Mouse (Mus musculus) liver, adult 2 months (tissue): ENCODE measurements at regions not wholly inside any gene's neighbourhood (a gene's known extent, or its start where the extent isn't known, plus 50 kb on each side); places are given as distances from the start of the nearest gene placed in this dataset.

ENCODE experiments used
- DNase-seq: peaks from one replicate; pipeline ENCODE4 v3.0.0-alpha.2; 2011; ENCODE audit warnings: low read depth, low spot score; ENCODE audit errors: extremely low read depth
- H3K27ac ChIP-seq: fragments of 200-500 bp; replicated peaks from 2 replicates; pipeline ENCODE4 v1.5.1; 2012; ENCODE audit warnings: low read depth, mild to moderate bottlenecking, control low read depth, inconsistent platforms, low read length; ENCODE audit not compliant: insufficient read depth
- H3K27me3 ChIP-seq: fragments of 200-500 bp; 2 replicates; pipeline ENCODE4 v1.6.1; 2012; ENCODE audit warnings: mild to moderate bottlenecking, moderate library complexity, low read length, inconsistent platforms; ENCODE audit not compliant: control insufficient read depth, insufficient read depth
- H3K36me3 ChIP-seq: fragments of 200-500 bp; 2 replicates; pipeline ENCODE4 v1.6.1; 2012; ENCODE audit warnings: low read length, inconsistent platforms; ENCODE audit not compliant: control insufficient read depth, insufficient read depth
- H3K4me1 ChIP-seq: fragments of 200-500 bp; 2 replicates; pipeline ENCODE4 v1.6.1; 2011; ENCODE audit warnings: low read length; ENCODE audit not compliant: control insufficient read depth, insufficient read depth
- H3K4me3 ChIP-seq: fragments of 200-500 bp; 2 replicates; pipeline ENCODE4 v1.5.1; 2011; ENCODE audit warnings: low read depth, mild to moderate bottlenecking, control low read depth, low read length, moderate library complexity; ENCODE audit not compliant: insufficient read depth
- H3K79me2 ChIP-seq: fragments of 200-500 bp; 2 replicates; pipeline ENCODE4 v1.6.1; 2012; ENCODE audit warnings: inconsistent platforms, mild to moderate bottlenecking, low read length, moderate library complexity; ENCODE audit not compliant: control insufficient read depth, insufficient read depth
- H3K9ac ChIP-seq: fragments of 200-500 bp; 2 replicates; pipeline ENCODE4 v1.6.1; 2012; ENCODE audit warnings: low read depth, mild to moderate bottlenecking, control low read depth, inconsistent platforms, low read length
- CTCF ChIP-seq: fragments of 200-500 bp; IDR thresholded peaks from 2 replicates; pipeline ENCODE4 v1.5.1; 2011; ENCODE audit warnings: low read depth, low read length, control low read depth
- POLR2A ChIP-seq: fragments of 200-500 bp; IDR thresholded peaks from 2 replicates; pipeline ENCODE4 v1.6.1; 2011; ENCODE audit warnings: low read length, control low read depth; ENCODE audit not compliant: insufficient read depth; ENCODE audit errors: extremely low read depth
- WGBS: fragments of 180-500 bp; shearing (Covaris S2); methylation state at CpG from one replicate; pipeline ENCODE4 v1.1.7; 2018; 5-methylcytosine and 5-hydroxymethylcytosine counted together

DNA sequence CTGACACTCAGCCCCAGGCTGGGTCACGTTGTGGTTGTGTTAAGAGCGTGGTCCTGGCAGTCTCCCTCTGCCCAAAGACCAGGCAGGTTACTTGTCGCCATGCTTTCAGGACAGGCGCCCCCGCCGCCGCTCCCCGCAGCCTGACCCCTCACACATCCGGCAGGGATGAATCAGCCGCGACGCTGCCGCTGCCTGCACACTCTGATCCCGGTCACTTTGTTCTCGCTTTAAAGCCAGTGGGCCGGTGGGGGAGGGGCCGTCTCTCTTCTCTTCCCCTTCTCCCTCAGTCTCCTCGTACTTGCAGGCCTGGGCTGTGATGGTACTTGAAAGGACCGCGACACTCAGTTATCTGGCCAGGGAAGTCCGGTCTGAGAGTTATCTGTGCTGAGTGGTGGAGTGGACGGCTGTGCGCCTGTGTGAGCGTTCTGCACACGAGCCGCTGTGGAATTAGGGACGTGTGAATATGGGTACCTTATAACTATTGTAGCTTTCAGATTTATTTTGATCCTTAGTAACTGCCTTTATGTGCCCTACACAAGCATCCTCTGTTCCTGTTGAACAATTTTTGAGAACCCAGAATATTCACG, 65.6 kb upstream of the Nkd1 start:
- Histone ChIP-seq H3K4me3 (no peak overlapping the region), H3K4me1 (peaks cover 2% of the 10 kb centered on the region; the same call in 1 of the 2 replicates), H3K36me3 (no peaks in the 10 kb centered on the region), H3K9ac (no peak overlapping the region), H3K27ac (no peak overlapping the region), H3K79me2 (no peaks in the 10 kb centered on the region), H3K27me3 (peaks cover 3% of the 10 kb centered on the region; the same call in 1 of the 2 replicates)
- WGBS = 8% methylated on average over 28 of the region's 28 CpGs
- no peak for DNase-seq
- no peak for TF ChIP-seq POLR2A
- no peak for TF ChIP-seq CTCF

DNA sequence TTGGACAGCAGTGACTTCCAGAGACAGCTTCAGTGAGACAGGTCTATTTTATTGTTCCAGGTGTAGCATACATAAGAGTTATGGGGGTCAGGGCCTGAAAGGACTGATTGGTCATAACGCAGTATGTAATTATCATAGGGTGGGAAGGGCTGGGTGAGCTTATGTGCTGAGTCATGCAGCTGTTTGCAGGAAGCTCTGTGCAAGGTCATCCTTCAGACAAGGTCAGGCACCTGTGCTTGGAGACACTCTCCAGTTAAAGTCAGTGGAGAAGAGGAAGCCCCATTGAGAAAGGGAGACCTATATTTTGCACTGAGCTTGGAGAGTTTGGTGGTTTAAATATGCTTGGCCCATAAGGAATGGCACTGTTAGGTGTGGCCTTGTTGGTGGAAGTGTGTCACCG, 62.0 kb upstream of the Nkd1 start:
- no peak overlapping the region for H3K4me3 ChIP-seq
- H3K27me3 ChIP-seq = peaks cover 3% of the 10 kb centered on the region; the same call in 1 of the 2 replicates
- no peak overlapping the region for H3K27ac ChIP-seq
- H3K9ac ChIP-seq = no peak overlapping the region
- DNase-seq = no peak
- WGBS = 91% methylated on average over 2 of the region's 2 CpGs
- no peaks in the 10 kb centered on the region for H3K79me2 ChIP-seq
- H3K4me1 ChIP-seq = no peaks in the 10 kb centered on the region; the same call in 1 of the 2 replicates
- no peak for TF ChIP-seq CTCF
- no peaks in the 10 kb centered on the region for H3K36me3 ChIP-seq

DNA sequence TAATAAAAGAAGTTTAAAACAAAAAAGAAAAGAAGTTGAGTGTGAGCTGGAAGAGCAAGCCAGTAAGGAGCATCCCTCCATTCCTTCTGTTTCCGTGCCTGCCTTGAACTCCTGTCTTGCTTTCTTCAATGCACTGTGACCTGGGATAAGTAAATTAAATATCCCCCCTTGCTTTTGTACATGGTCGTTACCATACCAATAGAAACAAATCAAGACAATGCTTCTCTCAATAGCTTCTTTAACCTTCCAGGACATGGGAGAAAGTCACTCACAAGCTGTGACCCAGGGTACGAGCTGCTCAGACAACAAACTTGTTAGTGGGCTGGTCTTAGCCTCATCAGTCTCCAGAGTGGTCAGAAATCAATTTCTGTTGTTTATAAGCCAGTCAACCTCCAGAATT, 53.4 kb upstream of the Nkd1 start:
- DNase-seq = no peak
- no peaks in the 10 kb centered on the region for H3K36me3 ChIP-seq
- no peak overlapping the region for H3K27ac ChIP-seq
- TF ChIP-seq POLR2A (no peak), CTCF (no peak)
- H3K79me2 ChIP-seq = no peaks in the 10 kb centered on the region
- 0 out of 2 replicates have a peak, but pooled peaks cover 7% of the 10 kb centered on the region for H3K27me3 ChIP-seq
- 67% methylated on average over 3 of the region's 3 CpGs for WGBS
- H3K4me1 ChIP-seq = no peaks in the 10 kb centered on the region
- no peak overlapping the region for H3K9ac ChIP-seq
- no peak overlapping the region for H3K4me3 ChIP-seq

DNA sequence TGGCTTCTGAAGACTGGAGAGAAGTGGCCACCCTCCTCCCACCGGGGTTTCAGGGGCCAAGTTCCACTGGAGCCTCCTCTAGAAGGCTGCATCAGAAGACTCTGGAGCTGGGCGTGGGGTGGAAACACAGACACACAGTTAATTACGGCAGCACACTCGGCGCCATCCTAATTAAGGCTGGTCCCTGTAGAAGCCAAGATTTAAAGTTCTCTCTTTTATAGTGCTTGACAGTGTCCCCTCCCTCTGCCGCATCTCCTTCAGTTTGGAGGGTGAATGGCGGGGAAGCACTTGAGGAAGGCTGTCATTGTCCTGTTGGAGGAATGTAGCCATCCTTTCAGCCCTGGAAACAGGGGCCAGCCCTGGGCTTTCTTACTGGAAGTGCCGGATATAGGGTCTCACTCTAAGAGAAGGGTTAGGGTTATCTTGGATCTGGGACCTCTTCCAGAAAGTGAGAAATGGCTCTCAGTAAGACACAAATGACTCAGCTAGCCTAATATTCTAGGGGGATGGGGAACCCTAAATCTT, 50.2 kb upstream of the Nkd1 start:
- Histone ChIP-seq H3K27ac (no peak overlapping the region), H3K4me3 (no peak overlapping the region), H3K9ac (no peak overlapping the region), H3K36me3 (no peaks in the 10 kb centered on the region), H3K79me2 (no peaks in the 10 kb centered on the region), H3K4me1 (no peaks in the 10 kb centered on the region), H3K27me3 (0 out of 2 replicates have a peak, but pooled peaks cover 8% of the 10 kb centered on the region)
- WGBS = 70% methylated on average over 8 of the region's 8 CpGs
- no peak for DNase-seq
- TF ChIP-seq CTCF (no peak), POLR2A (no peak)
